Mouse (Mus musculus): ENCODE results near the gene Repin1. TPM values are rescaled to one million over a fixed set of nuclear protein-coding genes. Genes with fewer than 3 reads are reported as not detected.
A peak's percentile ranks its signal among the peaks of the same experiment; 100 is the strongest.

Repin1 gene
- polyA plus RNA-seq, 1 experiment from 2014 or later = 48.8 TPM

GRCm38 (mm10) chr6:48555104-48555890, 38.4 kb upstream of the Repin1 start:
- Histone ChIP-seq H3K36me3 (ENCODE audit: control insufficient read depth, insufficient read depth, low read length) (0 out of 2 replicates have a peak, but pooled peaks cover 2% of the 10 kb centered on the region), H3K4me3 (ENCODE audit: low read depth, low read length) (peak overlapping the region; percentile 56), H3K4me1 (ENCODE audit: control insufficient read depth, insufficient read depth, low read length) (peaks cover 15% of the 10 kb centered on the region), H3K9me3 (replicated peaks; ENCODE audit: control insufficient read depth, low read length, poor library complexity, severe bottlenecking) (no peaks in the 10 kb centered on the region), H3K4me2 (ENCODE audit: low read length) (peak overlapping the region; percentile 74), H3K9ac (ENCODE audit: low read depth, low read length) (peak overlapping the region; percentile 78), H3K27ac (ENCODE audit: low read length) (peak overlapping the region; percentile 98), H3K27me3 (ENCODE audit: control insufficient read depth, insufficient read depth, low read depth, low read length) (no peaks in the 10 kb centered on the region)
- 27% methylated on average over 13 of the region's 14 CpGs for WGBS
- peak; percentile 91 for ATAC-seq

- 97% methylated on average over 3 of the region's 3 CpGs for whole genome bisulfite sequencing
- no peak overlapping the region for H3K9ac ChIP-seq (ENCODE audit: low read depth, low read length)
- H3K27me3 ChIP-seq (ENCODE audit: control insufficient read depth, insufficient read depth, low read depth, low read length) = no peaks in the 10 kb centered on the region
- ATAC-seq = no peak
- peaks cover 15% of the 10 kb centered on the region for H3K4me1 ChIP-seq (ENCODE audit: control insufficient read depth, insufficient read depth, low read length)
- H3K36me3 ChIP-seq (ENCODE audit: control insufficient read depth, insufficient read depth, low read length) = 0 out of 2 replicates have a peak, but pooled peaks cover 2% of the 10 kb centered on the region
- H3K9me3 ChIP-seq (replicated peaks; ENCODE audit: control insufficient read depth, low read length, poor library complexity, severe bottlenecking) = no peaks in the 10 kb centered on the region
- H3K4me2 ChIP-seq (ENCODE audit: low read length) = peak overlapping the region; percentile 74
- H3K27ac ChIP-seq (ENCODE audit: low read length) = peak overlapping the region; percentile 98
- H3K4me3 ChIP-seq (ENCODE audit: low read depth, low read length) = no peak overlapping the region
Observed at GRCm38 (mm10) chr6:48555956-48556355, 37.7 kb upstream of the Repin1 start.

DNA sequence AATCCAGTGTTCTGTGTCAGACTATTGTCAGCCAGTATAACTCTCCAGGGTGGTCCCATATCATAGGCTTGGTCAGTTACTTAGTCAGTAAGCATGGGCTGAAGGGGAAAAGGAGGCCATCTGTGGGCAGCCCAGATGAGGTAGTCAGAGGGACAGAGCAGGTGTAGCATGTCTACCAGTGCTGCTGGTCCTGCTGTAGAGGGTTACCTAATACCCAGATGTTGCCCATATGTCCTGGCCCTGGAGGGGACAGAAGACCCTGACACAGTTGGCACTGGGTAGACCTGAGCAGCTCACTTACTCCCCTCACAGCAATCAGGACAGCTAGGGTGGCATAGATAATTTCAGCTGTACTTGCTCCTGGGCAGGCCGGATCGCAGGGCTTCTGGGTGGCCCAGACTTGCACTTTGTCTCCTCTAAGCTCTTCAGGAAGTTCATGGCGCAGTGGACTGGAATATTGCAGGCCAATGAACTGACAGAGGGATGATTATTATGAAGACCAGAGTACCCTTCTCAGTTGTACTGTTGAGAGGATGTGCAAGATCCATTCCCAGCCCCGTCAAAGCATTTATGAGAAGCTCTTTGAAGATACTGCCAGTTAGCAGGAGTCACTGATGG, 27.9 kb upstream of the Repin1 start:
- Histone ChIP-seq H3K9ac (ENCODE audit: low read depth, low read length) (no peak overlapping the region), H3K4me3 (ENCODE audit: low read depth, low read length) (no peak overlapping the region), H3K9me3 (replicated peaks; ENCODE audit: control insufficient read depth, low read length, poor library complexity, severe bottlenecking) (no peaks in the 10 kb centered on the region), H3K27ac (ENCODE audit: low read length) (no peak overlapping the region), H3K27me3 (ENCODE audit: control insufficient read depth, insufficient read depth, low read depth, low read length) (no peaks in the 10 kb centered on the region), H3K4me2 (ENCODE audit: low read length) (no peak overlapping the region), H3K4me1 (ENCODE audit: control insufficient read depth, insufficient read depth, low read length) (no peaks in the 10 kb centered on the region), H3K36me3 (ENCODE audit: control insufficient read depth, insufficient read depth, low read length) (peaks cover 20% of the 10 kb centered on the region)
- WGBS = 93% methylated on average over 4 of the region's 4 CpGs
- no peak for ATAC-seq

- H3K4me2 ChIP-seq (ENCODE audit: low read length) = no peak overlapping the region
- 63% methylated on average over 5 of the region's 5 CpGs for WGBS
Observed at GRCm38 (mm10) chr6:48566312-48566711, 27.4 kb upstream of the Repin1 start.

GRCm38 (mm10) chr6:48568036-48568984, 25.4 kb upstream of the Repin1 start:
- ATAC-seq = no peak
- Histone ChIP-seq H3K4me3 (ENCODE audit: low read depth, low read length) (no peak overlapping the region), H3K4me2 (ENCODE audit: low read length) (no peak overlapping the region), H3K4me1 (ENCODE audit: control insufficient read depth, insufficient read depth, low read length) (no peaks in the 10 kb centered on the region), H3K36me3 (ENCODE audit: control insufficient read depth, insufficient read depth, low read length) (peaks cover 19% of the 10 kb centered on the region), H3K27me3 (ENCODE audit: control insufficient read depth, insufficient read depth, low read depth, low read length) (no peaks in the 10 kb centered on the region), H3K9ac (ENCODE audit: low read depth, low read length) (no peak overlapping the region), H3K9me3 (replicated peaks; ENCODE audit: control insufficient read depth, low read length, poor library complexity, severe bottlenecking) (no peaks in the 10 kb centered on the region), H3K27ac (ENCODE audit: low read length) (no peak overlapping the region)
- WGBS = 81% methylated on average over 21 of the region's 21 CpGs

More at GRCm38 (mm10) chr6:48566312-48566711, 27.4 kb upstream of the Repin1 start:
- no peaks in the 10 kb centered on the region for H3K27me3 ChIP-seq (ENCODE audit: control insufficient read depth, insufficient read depth, low read depth, low read length)
- no peak overlapping the region for H3K4me3 ChIP-seq (ENCODE audit: low read depth, low read length)
- H3K9me3 ChIP-seq (replicated peaks; ENCODE audit: control insufficient read depth, low read length, poor library complexity, severe bottlenecking) = no peaks in the 10 kb centered on the region
- H3K27ac ChIP-seq (ENCODE audit: low read length) = no peak overlapping the region
- no peak for ATAC-seq
- peaks cover 20% of the 10 kb centered on the region for H3K36me3 ChIP-seq (ENCODE audit: control insufficient read depth, insufficient read depth, low read length)
- H3K4me1 ChIP-seq (ENCODE audit: control insufficient read depth, insufficient read depth, low read length) = no peaks in the 10 kb centered on the region
- no peak overlapping the region for H3K9ac ChIP-seq (ENCODE audit: low read depth, low read length)

GRCm38 (mm10) chr6:48569065-48569807, 24.4 kb upstream of the Repin1 start:
- WGBS = 87% methylated on average over 8 of the region's 8 CpGs
- no peaks in the 10 kb centered on the region for H3K27me3 ChIP-seq (ENCODE audit: control insufficient read depth, insufficient read depth, low read depth, low read length)
- H3K4me2 ChIP-seq (ENCODE audit: low read length) = no peak overlapping the region
- H3K9me3 ChIP-seq (replicated peaks; ENCODE audit: control insufficient read depth, low read length, poor library complexity, severe bottlenecking) = no peaks in the 10 kb centered on the region
- ATAC-seq = no peak
- peaks cover 14% of the 10 kb centered on the region; the same call in 1 of the 2 replicates for H3K36me3 ChIP-seq (ENCODE audit: control insufficient read depth, insufficient read depth, low read length)
- H3K9ac ChIP-seq (ENCODE audit: low read depth, low read length) = no peak overlapping the region
- H3K27ac ChIP-seq (ENCODE audit: low read length) = no peak overlapping the region
- H3K4me1 ChIP-seq (ENCODE audit: control insufficient read depth, insufficient read depth, low read length) = no peaks in the 10 kb centered on the region
- H3K4me3 ChIP-seq (ENCODE audit: low read depth, low read length) = no peak overlapping the region

- Histone ChIP-seq H3K27me3 (ENCODE audit: control insufficient read depth, insufficient read depth, low read depth, low read length) (no peaks in the 10 kb centered on the region), H3K36me3 (ENCODE audit: control insufficient read depth, insufficient read depth, low read length) (0 out of 2 replicates have a peak, but pooled peaks cover 7% of the 10 kb centered on the region), H3K4me2 (ENCODE audit: low read length) (no peak overlapping the region), H3K27ac (ENCODE audit: low read length) (no peak overlapping the region), H3K9me3 (replicated peaks; ENCODE audit: control insufficient read depth, low read length, poor library complexity, severe bottlenecking) (no peaks in the 10 kb centered on the region), H3K4me1 (ENCODE audit: control insufficient read depth, insufficient read depth, low read length) (no peaks in the 10 kb centered on the region), H3K4me3 (ENCODE audit: low read depth, low read length) (no peak overlapping the region), H3K9ac (ENCODE audit: low read depth, low read length) (no peak overlapping the region)
- ATAC-seq = no peak
- WGBS = 95% methylated on average over 5 of the region's 5 CpGs
Observed at GRCm38 (mm10) chr6:48572014-48572413, 21.7 kb upstream of the Repin1 start.

DNA sequence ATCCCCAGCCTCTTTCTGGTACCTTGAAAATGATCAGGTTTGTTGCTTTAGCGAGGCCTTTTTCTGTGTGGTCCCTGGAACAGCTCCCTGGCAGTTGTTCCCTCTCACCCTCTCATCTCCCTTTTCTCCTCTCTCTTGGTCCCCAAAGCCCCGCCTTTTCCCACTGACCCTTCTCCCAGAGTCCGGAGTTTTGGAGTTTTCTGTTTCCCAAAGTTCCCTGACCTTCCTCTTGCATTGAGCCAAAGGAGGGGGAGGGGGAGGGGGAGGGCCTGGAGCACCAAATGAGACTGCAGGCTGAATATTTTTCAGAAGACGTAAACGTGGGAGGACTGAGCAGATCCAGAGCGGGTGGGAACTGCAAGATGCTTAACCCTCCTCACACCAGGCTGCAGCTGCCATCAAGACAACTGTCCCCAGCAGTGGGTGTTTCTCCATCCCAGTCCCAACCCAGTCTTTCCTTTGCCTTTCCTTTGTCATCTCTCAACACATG, 21.1 kb upstream of the Repin1 start, which contains the start of gene Rarres2:
TSS of gene Rarres2 (minus strand) at position 218 of the 490 bp plus-strand sequence.
- H3K27ac ChIP-seq (ENCODE audit: low read length) = no peak within 1 kb of the TSS
- no peak within 1 kb of the TSS for H3K9ac ChIP-seq (ENCODE audit: low read depth, low read length)
- 0 out of 2 replicates have a peak, but pooled peaks cover 7% of the 10 kb centered on the region for H3K36me3 ChIP-seq (ENCODE audit: control insufficient read depth, insufficient read depth, low read length)
- no peaks in the 10 kb centered on the region for H3K9me3 ChIP-seq (replicated peaks; ENCODE audit: control insufficient read depth, low read length, poor library complexity, severe bottlenecking)
- no peaks in the 10 kb centered on the region for H3K27me3 ChIP-seq (ENCODE audit: control insufficient read depth, insufficient read depth, low read depth, low read length)
- H3K4me1 ChIP-seq (ENCODE audit: control insufficient read depth, insufficient read depth, low read length) = no peaks in the 10 kb centered on the region
- no peak for ATAC-seq
- 41% methylated on average over 6 of the region's 6 CpGs for WGBS
- no peak within 1 kb of the TSS for H3K4me3 ChIP-seq (ENCODE audit: low read depth, low read length)
- H3K4me2 ChIP-seq (ENCODE audit: low read length) = no peak within 1 kb of the TSS
